Mouse (Mus musculus) embryonic fibroblast, embryonic 13.5 days (primary cell): ENCODE measurements around the gene Rab40c.

Experiments
- CTCF ChIP-seq: IDR thresholded peaks from 2 replicates; pipeline ENCODE4 v1.5.1; 2011; ENCODE audit warnings: mild to moderate bottlenecking, control low read depth, low read length, moderate library complexity, borderline replicate concordance; ENCODE audit not compliant: insufficient read depth
- POLR2A ChIP-seq: IDR thresholded peaks from 2 replicates; pipeline ENCODE4 v1.6.1; 2011; ENCODE audit warnings: low read depth, mild to moderate bottlenecking, control low read depth, low read length, moderate library complexity

GRCm38 (mm10) chr17:25844396-25844901 is 75.1 kb downstream of the Rab40c start, which contains the start of gene Rhot2:
- TF ChIP-seq POLR2A (peak; percentile 82), CTCF (no peak)
